Mouse (Mus musculus): Measurements from ENCODE around the gene Tank. TPM values are rescaled to one million over a fixed set of nuclear protein-coding genes. Genes with fewer than 3 reads are reported as not detected.

Tank gene
- polyA plus RNA-seq, 1 experiment from 2014 or later = 26.8 TPM

DNA sequence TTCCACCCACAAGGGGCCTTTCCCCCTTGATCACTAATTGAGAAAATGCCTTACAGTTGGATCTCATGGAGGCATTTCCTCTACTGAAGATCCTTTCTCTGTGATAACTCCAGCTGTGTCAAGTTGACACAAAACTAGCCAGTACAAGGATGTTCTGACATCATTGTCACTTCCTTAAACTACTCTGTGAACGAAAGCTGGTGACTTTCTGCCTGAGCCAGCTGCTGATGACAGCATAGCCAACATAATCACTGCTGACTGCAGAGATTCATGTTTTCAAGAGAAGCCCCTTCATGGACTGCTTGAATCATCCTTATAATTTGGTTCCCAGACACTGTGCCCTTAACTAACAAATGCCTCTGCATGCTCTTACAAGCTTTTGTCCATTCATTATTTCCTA lies 7.1 kb downstream of the Tank start:
- H3K27ac ChIP-seq = no peak overlapping the region
- H3K9ac ChIP-seq = no peak overlapping the region
- no peak for ATAC-seq (ENCODE audit: low FRiP score)
- H3K27me3 ChIP-seq = no peaks in the 10 kb centered on the region
- no peak overlapping the region for H3K4me3 ChIP-seq
- no peaks in the 10 kb centered on the region for H3K9me3 ChIP-seq
- no peaks in the 10 kb centered on the region for H3K36me3 ChIP-seq
- H3K4me2 ChIP-seq = no peak overlapping the region
- no peaks in the 10 kb centered on the region for H3K4me1 ChIP-seq (replicated peaks)
- WGBS = 69% methylated on average over 1 of the region's 1 CpGs

DNA sequence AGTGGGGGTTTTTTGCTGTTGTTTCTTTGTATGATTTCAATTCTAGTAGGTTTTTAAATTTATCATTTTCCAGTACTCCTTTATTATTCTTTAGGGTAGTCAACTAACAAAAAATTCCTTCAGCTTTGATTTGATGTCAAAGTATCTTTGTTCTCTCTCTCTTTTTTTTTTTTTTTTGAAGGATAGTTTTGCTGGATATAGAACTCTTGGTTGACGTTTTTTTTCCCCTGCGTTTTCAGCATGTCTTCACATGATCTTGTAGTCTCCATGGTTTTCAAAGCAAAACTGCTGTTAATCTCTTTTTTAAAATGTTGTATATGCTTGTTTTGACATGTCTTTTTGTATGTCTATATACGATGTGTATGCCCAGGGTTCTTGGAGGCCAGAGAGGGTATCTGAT lies 7.8 kb downstream of the Tank start:
- WGBS = 95% methylated on average over 3 of the region's 3 CpGs

GRCm38 (mm10) chr2:61590751-61591150 lies 12.4 kb downstream of the Tank start:
- no peak overlapping the region for H3K4me3 ChIP-seq
- H3K9ac ChIP-seq = no peak overlapping the region
- no peak for ATAC-seq (ENCODE audit: low FRiP score)
- no peak overlapping the region for H3K4me2 ChIP-seq
- 88% methylated on average over 2 of the region's 2 CpGs for WGBS
- no peaks in the 10 kb centered on the region for H3K27me3 ChIP-seq
- no peaks in the 10 kb centered on the region for H3K9me3 ChIP-seq
- H3K27ac ChIP-seq = no peak overlapping the region
- no peaks in the 10 kb centered on the region for H3K36me3 ChIP-seq
- peaks cover 10% of the 10 kb centered on the region for H3K4me1 ChIP-seq (replicated peaks)

More for the DNA sequence above, 7.8 kb downstream of the Tank start:
- no peak overlapping the region for H3K9ac ChIP-seq
- no peaks in the 10 kb centered on the region for H3K36me3 ChIP-seq
- H3K4me1 ChIP-seq (replicated peaks) = no peaks in the 10 kb centered on the region
- H3K27ac ChIP-seq = no peak overlapping the region
- no peak overlapping the region for H3K4me2 ChIP-seq
- no peak overlapping the region for H3K4me3 ChIP-seq
- ATAC-seq (ENCODE audit: low FRiP score) = no peak
- no peaks in the 10 kb centered on the region for H3K9me3 ChIP-seq
- H3K27me3 ChIP-seq = no peaks in the 10 kb centered on the region

DNA sequence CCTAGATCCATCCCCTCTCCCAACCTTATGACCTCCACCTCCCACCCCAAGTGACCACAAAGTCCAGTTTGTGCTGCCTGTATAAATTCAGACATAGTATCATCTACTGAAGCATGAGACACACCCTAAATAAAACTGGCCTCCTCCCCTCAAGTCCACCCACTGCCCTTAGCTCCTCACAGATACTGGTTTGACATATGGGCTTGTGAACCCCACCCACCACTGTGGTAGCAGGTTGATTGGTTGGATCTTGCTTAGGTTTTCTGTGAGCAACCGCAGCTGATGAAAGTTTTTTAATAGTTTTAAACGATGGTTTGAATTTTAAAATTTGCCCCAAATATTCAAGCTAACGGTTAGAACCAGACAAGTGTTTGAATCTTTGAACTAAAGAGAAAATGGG lies 13.7 kb downstream of the Tank start:
- no peak for ATAC-seq (ENCODE audit: low FRiP score)
- Histone ChIP-seq H3K36me3 (no peaks in the 10 kb centered on the region), H3K4me2 (no peak overlapping the region), H3K4me1 (replicated peaks) (peaks cover 10% of the 10 kb centered on the region), H3K9ac (no peak overlapping the region), H3K4me3 (no peak overlapping the region), H3K9me3 (no peaks in the 10 kb centered on the region), H3K27me3 (no peaks in the 10 kb centered on the region), H3K27ac (no peak overlapping the region)
- WGBS = 95% methylated on average over 3 of the region's 3 CpGs

DNA sequence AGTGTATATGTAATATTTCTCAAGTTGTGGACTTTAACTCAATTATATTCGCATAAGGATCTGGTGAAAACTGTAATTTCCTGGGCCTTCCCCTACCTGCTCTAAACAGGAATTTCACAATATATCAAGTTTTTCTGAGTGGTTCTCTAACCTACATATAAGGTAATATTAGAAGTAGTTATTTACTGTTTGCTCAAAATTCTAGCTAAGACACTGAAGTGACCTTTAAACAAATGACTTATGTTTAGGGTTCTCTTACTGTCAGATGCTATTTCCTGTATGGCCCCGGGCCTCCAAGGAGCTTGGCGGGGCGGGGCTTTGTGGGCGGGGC lies 14.3 kb downstream of the Tank start:
- Histone ChIP-seq H3K36me3 (no peaks in the 10 kb centered on the region), H3K4me3 (peak overlapping the region; percentile 90), H3K4me1 (replicated peaks) (peaks cover 10% of the 10 kb centered on the region), H3K9ac (no peak overlapping the region), H3K27ac (no peak overlapping the region), H3K4me2 (peak overlapping the region; percentile 89), H3K9me3 (no peaks in the 10 kb centered on the region), H3K27me3 (no peaks in the 10 kb centered on the region)
- 16% methylated on average over 5 of the region's 5 CpGs for WGBS
- no peak; the same call in 1 of the 2 replicates for ATAC-seq (ENCODE audit: low FRiP score)

GRCm38 (mm10) chr2:61593030-61593811 lies 14.8 kb downstream of the Tank start:
- Histone ChIP-seq H3K27me3 (no peaks in the 10 kb centered on the region), H3K9ac (peak overlapping the region; percentile 88), H3K9me3 (no peaks in the 10 kb centered on the region), H3K4me2 (peak overlapping the region; percentile 89), H3K27ac (peak overlapping the region; percentile 80), H3K4me3 (peak overlapping the region; percentile 90), H3K4me1 (replicated peaks) (peaks cover 10% of the 10 kb centered on the region), H3K36me3 (no peaks in the 10 kb centered on the region)
- under 1% methylated on average over 62 of the region's 62 CpGs for WGBS
- ATAC-seq (ENCODE audit: low FRiP score) = peak; percentile 96

GRCm38 (mm10) chr2:61593871-61594304 lies 15.5 kb downstream of the Tank start:
- peaks cover 10% of the 10 kb centered on the region for H3K4me1 ChIP-seq (replicated peaks)
- H3K9me3 ChIP-seq = no peaks in the 10 kb centered on the region
- H3K27ac ChIP-seq = peak overlapping the region; percentile 80
- no peaks in the 10 kb centered on the region for H3K27me3 ChIP-seq
- H3K36me3 ChIP-seq = no peaks in the 10 kb centered on the region
- H3K4me2 ChIP-seq = peak overlapping the region; percentile 89
- WGBS = 4% methylated on average over 12 of the region's 12 CpGs
- no peak for ATAC-seq (ENCODE audit: low FRiP score)
- H3K9ac ChIP-seq = peak overlapping the region; percentile 88
- peak overlapping the region; percentile 90 for H3K4me3 ChIP-seq

GRCm38 (mm10) chr2:61599730-61600129 lies 21.3 kb downstream of the Tank start:
- Histone ChIP-seq H3K36me3 (no peaks in the 10 kb centered on the region), H3K27ac (no peak overlapping the region), H3K9ac (no peak overlapping the region), H3K4me1 (replicated peaks) (peaks cover 2% of the 10 kb centered on the region; the same call in 1 of the 2 replicates), H3K4me2 (no peak overlapping the region), H3K9me3 (no peaks in the 10 kb centered on the region), H3K4me3 (no peak overlapping the region), H3K27me3 (no peaks in the 10 kb centered on the region)
- ATAC-seq (ENCODE audit: low FRiP score) = no peak
- 94% methylated on average over 1 of the region's 1 CpGs for WGBS

DNA sequence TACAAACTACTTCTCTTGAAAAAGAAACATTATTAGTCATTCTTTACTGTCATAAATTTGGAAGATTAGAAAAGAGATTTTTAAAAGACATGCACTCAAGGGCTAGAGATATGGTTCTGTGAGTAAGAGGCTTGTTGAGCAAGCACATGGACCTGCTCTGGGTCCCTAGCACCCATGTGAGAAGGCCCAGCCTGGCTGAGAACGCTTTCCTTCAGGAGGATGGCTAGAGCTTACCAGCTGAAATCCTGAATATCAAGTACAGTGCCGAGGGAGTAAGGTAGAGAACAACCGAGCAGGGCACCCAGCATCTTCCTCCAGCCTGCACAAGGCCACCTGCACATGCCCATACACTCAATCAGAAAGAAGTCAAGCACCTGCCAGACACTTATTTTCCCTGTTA lies 25.1 kb downstream of the Tank start:
- no peaks in the 10 kb centered on the region for H3K4me1 ChIP-seq (replicated peaks)
- 80% methylated on average over 3 of the region's 3 CpGs for WGBS
- no peak overlapping the region for H3K27ac ChIP-seq
- no peaks in the 10 kb centered on the region for H3K36me3 ChIP-seq
- no peak overlapping the region for H3K4me3 ChIP-seq
- no peak overlapping the region for H3K9ac ChIP-seq
- ATAC-seq (ENCODE audit: low FRiP score) = no peak
- no peak overlapping the region for H3K4me2 ChIP-seq
- no peaks in the 10 kb centered on the region for H3K27me3 ChIP-seq
- H3K9me3 ChIP-seq = no peaks in the 10 kb centered on the region

- no peaks in the 10 kb centered on the region for H3K27me3 ChIP-seq
- H3K9me3 ChIP-seq = no peaks in the 10 kb centered on the region
- 95% methylated on average over 1 of the region's 1 CpGs for WGBS
- H3K4me1 ChIP-seq (replicated peaks) = no peaks in the 10 kb centered on the region
- H3K4me3 ChIP-seq = no peak overlapping the region
- H3K36me3 ChIP-seq = 0 out of 2 replicates have a peak, but pooled peaks cover 3% of the 10 kb centered on the region
- H3K27ac ChIP-seq = no peak overlapping the region
- H3K4me2 ChIP-seq = no peak overlapping the region
- H3K9ac ChIP-seq = no peak overlapping the region
- ATAC-seq (ENCODE audit: low FRiP score) = no peak
Observed at GRCm38 (mm10) chr2:61606942-61607341, 28.6 kb downstream of the Tank start.

GRCm38 (mm10) chr2:61623996-61624395 lies 45.6 kb downstream of the Tank start:
- peaks cover 7% of the 10 kb centered on the region; the same call in 1 of the 2 replicates for H3K9me3 ChIP-seq
- no peak overlapping the region for H3K27ac ChIP-seq
- H3K27me3 ChIP-seq = no peaks in the 10 kb centered on the region
- no peak overlapping the region for H3K9ac ChIP-seq
- H3K36me3 ChIP-seq = peaks cover 36% of the 10 kb centered on the region
- H3K4me2 ChIP-seq = no peak overlapping the region
- no peak overlapping the region for H3K4me3 ChIP-seq
- H3K4me1 ChIP-seq (replicated peaks) = no peaks in the 10 kb centered on the region
- ATAC-seq (ENCODE audit: low FRiP score) = no peak

- no peak for ATAC-seq (ENCODE audit: low FRiP score)
- no peak overlapping the region for H3K4me3 ChIP-seq
- no peak overlapping the region for H3K27ac ChIP-seq
- peaks cover 13% of the 10 kb centered on the region for H3K36me3 ChIP-seq
- no peaks in the 10 kb centered on the region for H3K27me3 ChIP-seq
- no peak overlapping the region for H3K9ac ChIP-seq
- H3K4me1 ChIP-seq (replicated peaks) = no peaks in the 10 kb centered on the region
- WGBS = 81% methylated on average over 3 of the region's 3 CpGs
- H3K9me3 ChIP-seq = no peaks in the 10 kb centered on the region
- H3K4me2 ChIP-seq = no peak overlapping the region
Observed at GRCm38 (mm10) chr2:61630864-61631555, 52.6 kb downstream of the Tank start.

DNA sequence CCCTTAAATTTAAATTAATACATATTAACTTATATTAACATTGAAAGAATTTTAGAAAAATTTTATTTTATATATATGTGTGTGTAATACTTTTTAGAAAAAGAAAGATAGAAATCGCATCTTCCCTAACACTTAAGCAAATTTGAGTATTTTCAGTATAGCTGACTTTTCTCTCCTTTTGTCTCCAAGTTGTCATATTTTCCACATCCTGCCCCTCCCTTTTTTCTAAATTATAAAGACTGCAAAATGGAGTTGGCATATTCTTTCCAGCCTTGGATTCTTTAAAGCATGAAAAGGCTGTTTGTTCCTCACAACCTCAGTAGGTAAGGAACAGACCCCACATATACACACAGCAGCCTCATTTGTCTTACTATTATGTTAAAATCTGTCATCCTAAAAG lies 56.7 kb downstream of the Tank start:
- no peak for ATAC-seq (ENCODE audit: low FRiP score)
- no peaks in the 10 kb centered on the region for H3K27me3 ChIP-seq

More for the DNA sequence above, 56.7 kb downstream of the Tank start:
- no peaks in the 10 kb centered on the region for H3K4me1 ChIP-seq (replicated peaks)
- H3K27ac ChIP-seq = no peak overlapping the region
- H3K4me2 ChIP-seq = no peak overlapping the region
- H3K9me3 ChIP-seq = no peaks in the 10 kb centered on the region
- H3K4me3 ChIP-seq = no peak overlapping the region
- 98% methylated on average over 1 of the region's 1 CpGs for WGBS
- no peaks in the 10 kb centered on the region for H3K36me3 ChIP-seq
- no peak overlapping the region for H3K9ac ChIP-seq
